Mouse (Mus musculus): ENCODE data around the gene Zc3h6. TPM values are rescaled to one million over a fixed set of nuclear protein-coding genes. Genes with fewer than 3 reads are reported as not detected.

Gene Zc3h6
- polyA plus RNA-seq (2015; fragmentation: Nextera tagmentation; extraction: Ambion mirVana) = 1.9 and 2.0 TPM in 2 replicates

DNA sequence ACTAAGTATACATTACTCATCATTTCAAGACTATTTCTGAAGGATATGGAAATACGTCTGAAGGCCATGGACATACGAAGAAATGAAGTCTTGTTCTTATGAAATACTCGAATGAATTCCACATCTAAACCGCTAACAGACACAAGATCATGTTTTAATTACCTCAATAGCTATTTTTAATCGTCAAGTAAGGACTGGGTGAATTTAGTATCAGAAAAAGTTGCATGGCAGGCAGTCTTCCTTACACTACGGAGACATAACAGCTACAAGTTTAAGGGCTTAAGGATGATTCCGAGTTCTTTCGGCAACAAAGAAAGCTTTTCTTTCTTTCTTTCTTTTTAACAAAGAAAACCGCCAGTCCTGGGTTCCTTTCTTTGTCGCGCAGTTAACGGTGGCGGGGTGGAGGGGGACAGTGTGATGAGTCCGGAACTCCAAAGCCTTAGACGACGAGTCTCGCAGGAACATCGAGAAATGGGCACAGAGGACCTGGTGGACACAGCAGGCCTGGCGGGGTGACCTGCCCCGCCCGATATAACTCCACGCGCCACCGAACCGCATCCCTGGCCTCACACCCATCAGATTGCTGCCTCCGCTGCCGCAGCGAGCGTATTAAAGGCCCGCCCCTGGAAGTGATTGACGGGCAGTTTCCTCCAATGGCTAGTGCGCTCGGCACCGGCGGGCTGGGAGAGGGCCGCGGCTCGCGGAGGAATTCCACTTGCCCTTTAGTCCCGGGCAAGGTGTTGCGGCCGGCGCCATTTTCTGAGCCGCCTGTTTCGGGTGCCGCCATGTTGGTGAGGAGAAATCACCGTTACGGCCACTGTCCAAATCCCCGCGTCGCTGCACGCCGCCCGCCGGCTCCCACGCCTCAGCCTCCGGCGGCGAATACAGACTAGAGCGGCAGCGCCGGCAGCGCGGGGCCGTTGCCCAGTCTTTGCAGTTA is at the start of gene Zc3h6:
Zc3h6 (plus strand) TSS at position 762 of the 940 bp plus-strand sequence.
- Histone ChIP-seq H3K27ac (peak within 1 kb of the TSS; percentile 100), H3K4me2 (replicated peaks) (peak within 1 kb of the TSS; percentile 58), H3K9ac (peak within 1 kb of the TSS; percentile 100), H3K27me3 (no peaks in the 10 kb centered on the region), H3K4me1 (peaks cover 12% of the 10 kb centered on the region), H3K4me3 (peak within 1 kb of the TSS; percentile 88), H3K36me3 (no peaks in the 10 kb centered on the region), H3K9me3 (no peaks in the 10 kb centered on the region)
- WGBS = 1% methylated on average over 65 of the region's 65 CpGs
- peak; percentile 97 for ATAC-seq (ENCODE audit: low FRiP score, low read depth)

DNA sequence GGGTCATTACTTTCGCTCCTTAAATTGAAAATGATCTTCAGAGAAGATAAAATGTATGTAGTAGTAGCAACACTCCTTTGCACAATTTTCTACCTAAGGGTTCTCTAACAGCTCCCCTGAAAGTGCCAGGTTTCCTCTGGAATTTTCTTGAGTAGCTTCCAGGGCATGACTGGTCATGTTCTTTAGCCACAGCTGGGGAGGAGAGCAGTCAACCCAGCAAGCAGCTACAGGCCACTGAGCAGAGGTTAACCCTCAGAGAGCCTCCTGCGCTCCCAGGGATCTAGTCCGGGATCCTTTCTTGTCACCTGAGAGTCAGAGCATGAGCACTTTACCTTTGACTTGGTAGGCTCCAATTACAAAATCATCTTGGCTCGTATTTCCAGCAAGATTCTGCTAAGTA is 42.4 kb upstream of the Zc3h6 start:
- Histone ChIP-seq H3K36me3 (peaks cover 17% of the 10 kb centered on the region), H3K4me1 (no peaks in the 10 kb centered on the region), H3K9me3 (no peaks in the 10 kb centered on the region), H3K4me3 (no peak overlapping the region), H3K9ac (no peak overlapping the region), H3K27me3 (no peaks in the 10 kb centered on the region), H3K27ac (no peak overlapping the region), H3K4me2 (replicated peaks) (no peak overlapping the region)
- WGBS = 82% methylated on average over 4 of the region's 4 CpGs
- ATAC-seq (ENCODE audit: low FRiP score, low read depth) = no peak

DNA sequence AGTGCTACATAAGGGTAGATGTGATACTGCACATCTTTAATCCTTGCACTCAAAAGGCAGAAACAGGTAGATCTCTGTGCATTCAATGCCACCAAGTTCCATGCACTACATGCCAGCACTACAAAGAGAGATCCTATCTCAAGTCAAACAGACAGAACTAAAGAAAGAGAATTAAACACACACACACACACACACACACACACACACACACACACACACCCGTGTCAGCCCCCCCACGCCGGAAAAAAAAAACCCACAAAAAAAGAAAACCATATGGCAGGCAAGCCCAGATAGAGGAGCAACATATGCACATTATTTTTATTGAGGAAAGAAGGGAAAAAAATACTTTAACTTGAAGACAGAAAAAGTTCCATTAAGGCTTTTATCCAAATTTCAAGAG is 38.8 kb upstream of the Zc3h6 start:
- no peaks in the 10 kb centered on the region for H3K27me3 ChIP-seq
- peaks cover 27% of the 10 kb centered on the region for H3K36me3 ChIP-seq
- no peak for ATAC-seq (ENCODE audit: low FRiP score, low read depth)
- H3K4me2 ChIP-seq (replicated peaks) = no peak overlapping the region
- H3K4me3 ChIP-seq = no peak overlapping the region
- 88% methylated on average over 3 of the region's 3 CpGs for WGBS
- no peaks in the 10 kb centered on the region for H3K4me1 ChIP-seq
- no peaks in the 10 kb centered on the region for H3K9me3 ChIP-seq
- no peak overlapping the region for H3K27ac ChIP-seq
- H3K9ac ChIP-seq = no peak overlapping the region

DNA sequence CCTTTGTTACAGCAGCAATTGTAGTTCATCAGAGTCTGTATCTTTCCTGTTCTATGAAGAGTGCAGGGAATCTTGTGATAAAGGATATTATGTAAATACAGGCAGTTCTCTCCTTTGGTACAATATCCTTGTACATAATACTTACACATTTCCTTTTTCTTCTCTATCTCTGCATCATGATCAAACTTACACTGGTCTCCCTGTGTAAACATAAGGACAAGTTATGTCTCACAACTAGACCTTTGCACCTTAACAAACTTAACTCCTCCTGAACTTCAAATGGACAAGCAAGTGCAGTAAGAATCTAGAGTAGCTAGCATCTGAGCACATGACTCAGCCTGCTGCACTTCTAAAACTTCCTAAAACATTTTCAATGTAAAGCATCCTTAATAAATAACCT is 36.5 kb upstream of the Zc3h6 start:
- no peak overlapping the region for H3K9ac ChIP-seq
- no peaks in the 10 kb centered on the region for H3K4me1 ChIP-seq
- H3K4me2 ChIP-seq (replicated peaks) = no peak overlapping the region
- H3K27me3 ChIP-seq = no peaks in the 10 kb centered on the region
- no peaks in the 10 kb centered on the region for H3K9me3 ChIP-seq
- H3K36me3 ChIP-seq = peaks cover 31% of the 10 kb centered on the region
- no peak for ATAC-seq (ENCODE audit: low FRiP score, low read depth)
- no peak overlapping the region for H3K4me3 ChIP-seq
- H3K27ac ChIP-seq = no peak overlapping the region

DNA sequence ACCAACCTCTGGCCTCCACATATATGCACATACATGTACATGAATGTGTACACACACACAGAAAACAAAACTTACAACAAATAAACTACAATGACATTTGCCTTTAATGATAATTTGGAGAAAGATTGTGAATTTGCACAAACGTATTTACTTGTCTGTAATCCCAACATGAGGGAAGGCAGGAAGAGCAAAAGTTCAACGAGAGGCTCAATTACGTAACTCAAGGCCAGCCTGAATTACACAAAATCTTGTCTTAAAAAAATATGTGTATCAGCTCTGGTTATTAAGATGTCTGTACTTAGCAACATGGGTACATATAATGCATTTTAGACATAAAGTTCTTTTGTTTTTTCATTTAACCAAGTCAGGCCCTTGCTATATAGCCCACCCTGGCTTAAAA is 30.9 kb upstream of the Zc3h6 start:
- no peaks in the 10 kb centered on the region for H3K27me3 ChIP-seq
- H3K27ac ChIP-seq = no peak overlapping the region
- H3K9me3 ChIP-seq = no peaks in the 10 kb centered on the region
- peaks cover 27% of the 10 kb centered on the region for H3K36me3 ChIP-seq
- ATAC-seq (ENCODE audit: low FRiP score, low read depth) = no peak
- H3K4me1 ChIP-seq = no peaks in the 10 kb centered on the region
- no peak overlapping the region for H3K4me3 ChIP-seq
- no peak overlapping the region for H3K4me2 ChIP-seq (replicated peaks)
- H3K9ac ChIP-seq = no peak overlapping the region
- 91% methylated on average over 3 of the region's 3 CpGs for WGBS

DNA sequence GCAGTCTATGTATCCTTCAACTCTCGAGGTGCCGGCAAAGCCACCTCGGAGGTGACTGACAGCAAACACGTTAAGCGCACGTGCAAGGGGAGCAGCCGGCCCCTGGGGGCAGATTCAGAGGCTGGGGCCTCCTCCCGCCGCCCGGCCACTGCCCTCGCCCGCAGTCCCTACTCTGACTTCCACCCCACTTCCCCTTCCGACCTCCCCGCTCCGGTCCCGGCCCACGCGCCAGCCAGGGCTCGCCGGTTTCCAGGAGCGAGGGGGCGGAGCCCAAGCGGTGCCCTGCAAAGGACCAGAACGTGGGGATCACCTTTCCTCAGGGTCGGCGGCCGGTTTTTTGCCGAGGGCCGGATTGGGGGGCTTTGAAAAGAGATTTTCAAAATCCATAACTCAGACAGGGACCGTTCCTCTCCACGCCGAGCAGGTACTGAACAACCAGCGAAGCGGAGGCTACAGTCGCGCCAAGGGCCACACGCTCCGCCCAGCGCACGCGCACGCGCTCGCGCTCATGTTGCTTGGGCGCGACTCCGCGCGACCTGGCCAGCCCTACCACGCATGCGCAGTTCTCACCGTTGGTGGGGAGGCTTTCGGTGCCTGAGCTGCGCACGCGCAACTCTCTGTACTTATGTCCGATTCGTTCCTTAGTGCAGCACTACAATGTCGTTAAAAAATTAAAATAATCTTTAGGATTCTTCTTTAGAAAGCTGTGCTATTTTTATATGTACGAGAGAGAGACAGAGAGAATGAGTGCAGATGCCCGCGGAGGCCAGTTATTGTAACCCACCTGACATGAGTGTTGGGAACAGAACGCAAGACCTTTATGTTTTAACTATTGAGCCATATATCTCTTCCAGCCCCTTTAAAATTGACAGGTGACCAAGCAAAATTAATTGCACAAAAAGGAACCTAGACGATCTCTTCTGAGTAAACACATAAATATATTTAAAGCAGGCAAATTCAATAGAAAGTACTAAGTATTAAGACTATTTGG is 23.4 kb upstream of the Zc3h6 start, which contains the start of gene Zc3h8:
Zc3h8 (minus strand) TSS at position 540 of the 991 bp plus-strand sequence.
- Histone ChIP-seq H3K4me1 (peaks cover 5% of the 10 kb centered on the region; the same call in 1 of the 2 replicates), H3K4me2 (replicated peaks) (peak within 1 kb of the TSS; percentile 69), H3K27ac (peak within 1 kb of the TSS; percentile 85), H3K27me3 (no peaks in the 10 kb centered on the region), H3K9me3 (no peaks in the 10 kb centered on the region), H3K9ac (peak within 1 kb of the TSS; percentile 72), H3K36me3 (peaks cover 6% of the 10 kb centered on the region; the same call in 1 of the 2 replicates), H3K4me3 (peak within 1 kb of the TSS; percentile 60)
- 1% methylated on average over 65 of the region's 65 CpGs for WGBS
- ATAC-seq (ENCODE audit: low FRiP score, low read depth) = peak; percentile 95

DNA sequence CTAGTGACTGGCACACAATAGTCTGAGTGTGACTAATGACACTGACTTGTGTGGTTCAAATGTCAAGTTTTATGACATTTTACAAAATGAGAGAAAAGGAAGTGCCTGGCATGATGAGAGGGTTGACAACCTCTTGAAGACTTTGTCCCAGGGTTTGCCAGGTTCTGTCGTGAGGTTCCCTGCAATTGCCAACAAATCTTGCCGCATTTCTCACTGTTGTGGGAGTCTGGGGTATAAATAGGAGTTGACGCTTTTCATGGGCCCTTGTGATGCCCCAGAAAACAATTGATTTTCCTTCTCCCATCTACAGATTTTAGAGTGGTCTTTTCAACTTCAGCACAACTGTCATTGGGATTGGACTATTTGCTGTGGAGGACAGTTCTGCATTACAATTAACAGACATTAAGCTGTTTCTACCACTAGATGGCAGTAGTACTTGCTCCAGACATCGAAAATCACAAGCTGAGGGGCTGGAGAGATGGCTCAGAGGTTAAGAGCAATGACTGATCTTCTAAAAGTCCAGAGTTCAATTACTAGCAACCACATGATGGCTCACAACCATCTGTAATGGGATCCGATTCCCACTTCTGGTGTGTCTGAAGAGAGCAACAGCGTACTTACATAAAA is 19.1 kb upstream of the Zc3h6 start:
- H3K27me3 ChIP-seq = no peaks in the 10 kb centered on the region
- WGBS = 33% methylated on average over 6 of the region's 6 CpGs
- H3K36me3 ChIP-seq = no peaks in the 10 kb centered on the region
- no peak overlapping the region for H3K4me2 ChIP-seq (replicated peaks)
- peaks cover under 1% of the 10 kb centered on the region; the same call in 1 of the 2 replicates for H3K4me1 ChIP-seq
- no peaks in the 10 kb centered on the region for H3K9me3 ChIP-seq
- no peak overlapping the region for H3K9ac ChIP-seq
- no peak for ATAC-seq (ENCODE audit: low FRiP score, low read depth)
- no peak overlapping the region for H3K27ac ChIP-seq
- no peak overlapping the region for H3K4me3 ChIP-seq

DNA sequence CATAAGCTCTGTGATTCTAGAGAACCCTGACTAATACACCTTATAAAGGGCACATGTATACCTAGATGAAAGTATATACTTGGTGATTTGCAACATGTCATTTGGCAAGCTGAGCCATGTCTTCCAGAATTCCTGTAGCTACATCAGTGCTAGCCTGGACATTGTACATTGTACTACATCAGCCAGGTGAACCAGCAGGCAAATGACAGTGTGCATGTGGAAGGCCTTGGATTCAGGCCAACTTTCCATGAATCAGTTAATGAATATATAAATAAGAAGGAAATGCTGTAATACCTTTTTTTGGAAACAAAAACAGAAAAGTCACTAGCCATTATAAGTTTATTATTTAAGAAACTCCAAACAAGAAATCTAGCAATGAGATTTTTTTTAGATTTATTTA is 13.0 kb upstream of the Zc3h6 start:
- H3K9ac ChIP-seq = no peak overlapping the region
- H3K36me3 ChIP-seq = no peaks in the 10 kb centered on the region
- H3K4me3 ChIP-seq = no peak overlapping the region
- H3K9me3 ChIP-seq = no peaks in the 10 kb centered on the region
- no peak for ATAC-seq (ENCODE audit: low FRiP score, low read depth)
- no peaks in the 10 kb centered on the region for H3K27me3 ChIP-seq
- no peak overlapping the region for H3K27ac ChIP-seq
- H3K4me2 ChIP-seq (replicated peaks) = no peak overlapping the region
- no peaks in the 10 kb centered on the region for H3K4me1 ChIP-seq

DNA sequence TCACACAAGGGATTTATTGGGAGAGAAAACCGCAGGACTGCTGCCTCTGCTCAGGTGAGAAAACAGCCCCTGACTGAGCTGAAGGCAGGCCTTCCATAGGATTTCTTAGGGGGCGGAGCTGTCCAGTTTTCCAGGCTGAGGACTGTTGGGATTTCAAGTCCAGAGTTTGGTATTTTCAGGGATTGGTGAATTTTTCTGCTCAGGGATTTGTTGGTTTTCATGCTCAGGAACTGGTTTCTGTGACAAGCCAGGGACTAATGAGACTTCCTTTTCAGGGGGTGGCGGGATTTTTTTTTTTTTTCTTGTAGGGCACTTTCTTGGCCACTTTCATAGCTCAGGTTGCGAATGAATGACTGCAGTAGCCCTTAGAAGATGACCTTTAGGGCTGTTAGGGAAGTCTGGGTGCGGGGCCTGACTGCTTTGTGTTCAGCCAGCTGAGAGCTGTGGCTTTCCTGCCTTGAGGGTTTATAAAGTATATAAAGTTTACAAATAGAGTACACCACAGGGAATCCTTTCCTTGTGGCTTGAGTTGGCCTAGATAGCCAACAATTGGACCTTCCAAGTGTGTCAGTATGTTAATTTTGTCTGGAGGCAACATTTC is 1.6 kb upstream of the Zc3h6 start:
- ATAC-seq (ENCODE audit: low FRiP score, low read depth) = no peak
- Histone ChIP-seq H3K27me3 (no peaks in the 10 kb centered on the region), H3K4me3 (peak overlapping the region; percentile 88), H3K27ac (peak overlapping the region; percentile 78), H3K36me3 (no peaks in the 10 kb centered on the region), H3K4me2 (replicated peaks) (peak overlapping the region; percentile 58), H3K4me1 (peaks cover 12% of the 10 kb centered on the region), H3K9me3 (no peaks in the 10 kb centered on the region), H3K9ac (0 out of 2 replicates have a peak overlapping the region, but pooled peaks have one; percentile 46)
- 31% methylated on average over 5 of the region's 5 CpGs for WGBS

DNA sequence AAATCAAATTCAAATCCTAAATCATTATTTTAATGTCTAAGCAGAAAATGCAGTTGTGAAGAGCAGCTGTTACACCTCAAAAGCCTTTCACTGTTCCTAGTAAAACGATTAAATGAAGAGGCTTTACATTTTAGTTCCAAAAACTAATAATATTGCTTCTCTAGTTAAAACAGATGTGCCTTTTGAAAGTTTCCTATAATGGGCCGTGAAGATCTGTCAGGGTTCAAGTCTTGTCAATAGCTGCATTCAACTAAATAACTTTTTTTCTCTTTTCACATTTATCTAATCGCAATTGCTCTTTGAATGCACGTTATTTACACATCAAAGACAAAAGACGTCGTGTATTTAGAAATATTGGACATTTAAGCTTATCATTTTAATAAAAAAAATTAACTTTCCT is 966 bp upstream of the Zc3h6 start:
- ATAC-seq (ENCODE audit: low FRiP score, low read depth) = no peak
- H3K27me3 ChIP-seq = no peaks in the 10 kb centered on the region
- 17% methylated on average over 6 of the region's 6 CpGs for WGBS
- H3K27ac ChIP-seq = peak overlapping the region; percentile 78; the same call in 1 of the 2 replicates
- 0 out of 2 replicates have a peak overlapping the region, but pooled peaks have one; percentile 20 for H3K9ac ChIP-seq
- peak overlapping the region; percentile 88 for H3K4me3 ChIP-seq
- no peaks in the 10 kb centered on the region for H3K9me3 ChIP-seq
- peaks cover 12% of the 10 kb centered on the region for H3K4me1 ChIP-seq
- H3K36me3 ChIP-seq = no peaks in the 10 kb centered on the region
- H3K4me2 ChIP-seq (replicated peaks) = peak overlapping the region; percentile 58
